Mouse (Mus musculus) urinary bladder, postnatal 36 days (tissue): ENCODE measurements around the gene Cacna1f.
A peak's percentile ranks its signal among the peaks of the same experiment; 100 is the strongest.

Experiments used
- DNase-seq, 2 experiments: peaks; one replicate each; pipeline ENCODE4 v3.0.0; 2022; ENCODE audit warnings: low spot score in 2 of 2, mixed read lengths in 1 of 2

Cacna1f gene

GRCm38 (mm10) chrX:7632560-7632959, 25.7 kb downstream of the Cacna1f start:
- no peak for DNase-seq

- no peak for DNase-seq
Observed at GRCm38 (mm10) chrX:7635101-7635500, 28.2 kb downstream of the Cacna1f start.

DNA sequence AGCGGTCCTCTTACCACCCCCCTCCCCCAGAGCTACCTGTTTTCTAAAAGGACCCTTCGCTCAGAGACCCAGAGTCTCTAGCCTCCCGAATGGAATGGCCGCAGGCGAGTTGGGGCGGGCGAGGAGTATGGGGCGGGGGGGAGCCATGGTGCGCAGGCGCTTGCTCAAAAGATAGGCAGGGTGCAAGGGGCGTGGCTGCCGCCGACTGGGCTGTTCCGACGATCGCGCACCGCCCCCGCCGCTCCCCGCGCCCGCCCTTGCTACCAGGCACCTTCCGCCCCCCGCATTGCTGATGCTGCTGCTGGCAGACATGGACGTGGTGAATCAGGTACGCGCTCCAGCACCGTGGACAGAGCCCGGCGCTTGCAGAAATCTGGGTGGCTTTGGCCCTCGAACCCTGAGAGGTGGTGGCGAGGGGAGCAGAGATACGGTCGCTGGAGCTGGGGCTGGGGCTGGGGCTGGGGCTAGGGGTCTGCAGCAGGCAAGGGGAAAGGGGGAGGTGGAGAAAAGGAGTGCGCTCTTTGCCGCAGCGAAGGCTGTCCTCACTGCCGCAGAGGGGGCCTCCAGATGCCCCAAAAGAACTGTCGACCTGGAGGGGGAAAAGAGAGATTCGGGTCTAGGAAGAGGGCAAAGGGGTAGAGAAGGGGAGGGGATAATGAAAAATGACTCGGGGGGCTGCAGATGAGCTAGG, 31.7 kb downstream of the Cacna1f start, which contains the start of gene Syp:
Syp (plus strand) TSS at position 71 of the 691 bp plus-strand sequence.
- peak; percentile 44 to 52 for DNase-seq

- DNase-seq: no peak
Observed at GRCm38 (mm10) chrX:7639536-7640325, 32.8 kb downstream of the Cacna1f start.

- no peak for DNase-seq
Observed at GRCm38 (mm10) chrX:7640785-7641184, 33.9 kb downstream of the Cacna1f start.

DNA sequence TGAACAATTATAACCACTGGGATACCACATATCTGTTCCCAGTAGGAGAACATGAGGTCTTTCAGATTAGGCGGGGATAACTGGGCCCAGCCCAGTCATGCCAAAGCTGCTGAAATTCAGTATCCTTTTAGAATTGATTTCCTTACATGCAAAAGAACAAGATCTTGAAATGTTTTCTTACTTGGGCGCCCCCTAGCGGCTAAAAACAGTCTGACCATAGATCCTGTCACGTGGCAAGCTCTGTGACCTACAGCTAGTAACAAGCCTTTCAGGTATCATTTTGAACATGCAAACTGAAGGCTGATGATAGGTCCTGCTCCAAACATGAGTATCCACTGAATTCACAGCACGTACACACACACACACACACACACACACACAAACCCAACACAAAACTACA, 38.5 kb downstream of the Cacna1f start:
- peak; percentile 59 to 74 for DNase-seq

- peak; percentile 63 to 83 for DNase-seq
Observed at GRCm38 (mm10) chrX:7648671-7649304, 41.9 kb downstream of the Cacna1f start.

- peak; percentile 37 to 60 for DNase-seq
Observed at GRCm38 (mm10) chrX:7657221-7657639, 50.3 kb downstream of the Cacna1f start, which contains the start of gene Prickle3. Gene Prickle3, plus strand, starts transcription at chrX:7657260.

DNA sequence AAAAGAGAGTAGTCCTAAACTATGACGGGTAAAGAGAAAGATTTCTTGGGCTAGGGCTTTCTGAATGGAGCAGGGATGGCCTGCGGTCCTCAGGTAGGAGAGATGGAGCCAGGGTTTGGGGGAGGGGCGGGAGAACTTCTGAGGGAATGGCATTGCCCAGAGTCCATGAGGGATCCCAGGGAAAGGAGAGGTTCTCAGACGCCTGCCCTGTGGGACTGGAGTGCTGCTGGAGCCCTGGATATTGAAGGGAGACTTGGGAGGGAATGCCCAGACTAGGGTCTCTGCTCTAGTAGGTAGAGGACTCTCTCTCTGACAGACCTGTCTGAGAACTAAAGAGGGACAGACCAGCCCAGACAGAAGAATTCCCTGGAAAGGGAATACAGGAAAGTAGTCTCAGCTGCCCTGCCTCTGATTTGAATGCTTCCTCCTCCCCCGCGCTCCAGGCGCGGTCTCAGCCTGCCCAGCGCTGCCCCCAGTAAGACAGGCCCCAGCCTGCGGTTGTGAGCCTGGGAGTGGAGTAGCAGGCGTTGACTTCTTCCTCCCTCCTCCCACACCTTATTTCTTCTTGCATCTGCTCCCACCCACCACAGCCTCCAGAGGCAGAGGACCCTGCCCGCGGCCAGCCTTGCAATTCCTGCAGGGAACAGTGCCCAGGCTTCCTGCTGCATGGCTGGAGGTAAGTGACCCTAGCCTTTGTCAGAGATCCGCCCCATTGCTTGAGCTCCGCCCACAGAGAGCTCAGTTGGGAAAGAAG, 51.3 kb downstream of the Cacna1f start:
- DNase-seq: peak; percentile 41 to 60

- peak in 1 of 2 experiments; percentile 32 for DNase-seq
Observed at GRCm38 (mm10) chrX:7658785-7659589, 52.1 kb downstream of the Cacna1f start.

- no peak for DNase-seq
Observed at GRCm38 (mm10) chrX:7661086-7661485, 54.2 kb downstream of the Cacna1f start.

- no peak for DNase-seq
Observed at GRCm38 (mm10) chrX:7662936-7663335, 56.1 kb downstream of the Cacna1f start.

- DNase-seq: no peak
Observed at GRCm38 (mm10) chrX:7664791-7665190, 57.9 kb downstream of the Cacna1f start.

DNA sequence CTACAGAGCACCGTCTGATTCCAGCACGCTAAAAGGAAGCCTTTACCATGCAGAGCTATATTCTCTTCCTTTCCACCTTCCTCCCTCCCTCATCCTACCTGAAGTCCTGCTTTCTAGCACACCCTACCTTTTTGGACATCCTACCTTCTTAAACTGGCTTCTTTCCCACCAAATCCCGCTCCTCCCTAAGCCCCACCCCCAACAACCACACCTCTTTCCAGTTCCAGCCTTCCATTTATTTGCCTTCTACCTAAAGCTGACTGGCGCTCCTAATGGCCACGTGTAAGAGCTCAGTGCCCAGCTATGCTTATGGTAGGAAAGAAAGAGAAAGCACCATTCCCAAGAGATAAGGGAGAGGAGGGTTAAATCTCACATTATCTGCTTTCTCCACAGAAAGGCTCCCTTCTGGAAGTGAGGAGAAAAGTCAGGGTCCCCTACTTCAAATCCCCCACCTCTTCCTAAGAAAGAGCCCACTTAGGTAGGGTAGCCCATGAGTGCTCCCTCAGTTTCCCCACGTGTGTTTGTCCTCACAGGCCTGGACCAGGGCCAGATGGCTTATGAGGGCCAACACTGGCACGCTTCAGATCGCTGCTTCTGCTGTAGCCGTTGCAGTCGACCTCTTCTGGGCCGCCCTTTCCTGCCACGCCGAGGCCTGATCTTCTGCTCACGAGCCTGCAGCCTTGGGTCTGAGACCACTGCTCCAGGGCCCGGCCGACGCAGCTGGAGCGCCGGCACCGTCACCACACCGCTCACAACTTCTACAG, 59.0 kb downstream of the Cacna1f start:
- DNase-seq: no peak

DNA sequence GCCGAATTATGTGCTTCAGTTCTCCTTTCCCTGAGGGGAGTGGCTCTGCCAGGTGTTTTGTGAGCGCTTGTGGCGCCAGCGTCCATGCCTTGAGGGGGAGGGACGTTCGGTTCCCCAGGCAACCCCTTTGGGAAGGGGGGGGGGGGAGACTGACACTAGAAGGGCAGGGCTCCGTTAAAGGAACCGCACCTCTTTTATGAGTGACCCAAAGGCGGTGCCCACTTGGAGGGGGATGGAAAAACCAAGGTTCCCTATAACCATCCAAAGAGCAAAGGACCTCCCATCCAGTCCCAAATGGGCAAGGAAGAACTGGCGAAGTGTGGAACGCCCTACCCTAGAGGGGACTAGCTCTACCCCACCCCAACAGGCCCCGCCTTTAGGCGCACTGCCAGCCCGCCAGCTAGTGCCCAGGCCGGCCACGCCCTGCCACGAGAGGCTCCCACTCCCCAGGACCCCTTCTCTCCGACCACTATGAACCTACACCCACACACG, 63.6 kb downstream of the Cacna1f start:
- peak; percentile 59 to 74 for DNase-seq

DNA sequence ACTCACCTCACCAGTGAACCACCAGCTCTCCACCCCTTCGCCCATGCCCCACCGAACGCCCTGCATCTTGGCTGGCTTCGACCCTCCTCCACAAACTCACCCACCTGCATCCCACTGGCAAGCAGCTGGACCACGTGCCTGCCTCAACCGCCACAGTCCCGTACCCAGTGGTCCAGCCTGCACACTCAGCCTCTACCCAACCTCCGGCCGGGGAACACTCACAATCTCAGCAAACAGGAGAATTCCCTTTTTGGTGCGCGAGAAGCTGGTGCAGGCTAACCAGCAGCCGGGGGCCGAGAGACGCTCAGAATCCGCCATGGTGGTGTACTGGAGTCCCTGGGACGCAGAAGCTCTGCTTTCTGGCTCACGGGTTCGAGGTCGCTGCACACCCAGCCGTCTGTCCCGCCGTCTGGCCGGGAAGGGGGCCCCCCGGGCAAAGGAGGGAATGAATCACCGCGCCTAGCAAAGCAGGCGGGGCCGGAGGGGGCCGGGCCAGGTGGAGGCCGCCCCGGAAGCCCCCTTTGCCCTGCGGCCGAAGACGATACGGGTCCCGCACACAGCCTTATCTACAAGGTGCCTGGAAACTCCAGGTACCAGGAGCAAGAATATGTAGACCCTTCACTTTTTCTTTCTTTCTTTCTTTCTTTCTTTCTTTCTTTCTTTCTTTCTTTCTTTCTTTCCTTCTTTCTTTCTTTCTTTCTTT, 64.2 kb downstream of the Cacna1f start, which contains the start of gene Plp2:
Plp2 (minus strand) TSS at position 470 of the 703 bp plus-strand sequence.
- peak; percentile 50 to 55 for DNase-seq

DNA sequence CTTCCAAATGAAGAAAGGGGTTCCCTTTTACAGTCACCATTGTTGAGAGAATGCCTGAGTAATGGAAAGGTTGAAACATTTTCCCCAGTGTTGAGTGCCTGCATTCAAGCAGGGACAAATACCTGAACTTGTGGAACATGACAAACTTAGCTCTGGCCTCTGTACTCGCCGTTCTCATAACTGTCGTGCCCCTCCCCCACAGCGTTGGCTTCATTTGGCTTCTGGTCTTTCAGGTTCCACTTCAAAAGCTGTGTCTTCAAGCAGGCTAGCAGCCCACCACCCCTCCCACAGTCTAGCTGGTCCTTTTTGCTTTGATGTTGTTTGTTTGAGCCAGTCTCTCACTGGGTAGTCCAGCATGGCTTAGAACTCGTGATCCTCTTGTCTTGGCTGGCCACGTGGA, 65.9 kb downstream of the Cacna1f start:
- DNase-seq: no peak

DNA sequence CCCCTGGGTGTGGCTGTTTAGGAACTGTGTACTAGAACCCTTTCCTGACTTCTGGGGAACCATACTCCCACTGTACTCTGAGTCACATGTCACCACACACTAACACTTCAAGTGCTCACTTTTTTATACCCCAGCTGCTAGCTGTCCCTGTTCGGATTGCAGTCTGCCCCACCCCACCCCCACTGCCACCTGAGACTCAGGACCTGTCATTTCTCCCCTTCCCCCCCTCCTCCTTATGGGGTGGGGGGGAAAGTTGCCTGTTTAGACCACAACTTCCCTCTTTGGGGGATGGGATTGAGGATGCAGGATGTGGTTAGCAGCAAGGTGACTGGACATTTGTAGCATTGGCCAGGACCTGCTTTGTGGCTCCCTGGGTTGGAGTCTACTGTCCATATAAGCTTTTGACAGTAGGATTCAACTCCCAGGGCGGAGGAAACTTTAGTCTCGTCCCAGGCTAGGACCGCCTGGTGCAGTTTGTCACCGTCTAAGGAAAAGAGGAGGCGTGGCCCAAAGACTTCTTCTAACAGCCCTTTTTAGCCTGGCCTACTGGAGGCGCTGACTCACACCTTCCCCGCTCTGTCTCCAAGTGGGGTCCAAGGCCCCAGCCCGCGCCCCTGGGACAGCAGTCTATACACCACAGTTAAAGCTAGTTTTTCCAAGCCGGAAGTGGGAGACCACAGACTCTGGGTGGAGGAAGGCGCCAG, 66.8 kb downstream of the Cacna1f start:
- DNase-seq: peak; percentile 23 to 30
